Mouse (Mus musculus) layer of hippocampus, postnatal 25 days (tissue): ENCODE data around the gene Gtse1. TPM values are rescaled to one million over a fixed set of nuclear protein-coding genes. Genes with fewer than 3 reads are reported as not detected.

ENCODE experiments used
- DNase-seq, 2 experiments: peaks; one replicate each; pipeline ENCODE4 v3.0.0; 2022; ENCODE audit warnings: mixed read lengths in 2 of 2, low spot score in 1 of 2; ENCODE audit errors: extremely low spot score in 1 of 2
- total RNA-seq, 2 experiments: library from RNA; stranded (reverse); gene quantifications; 2 replicates each; pipeline ENCODE4 v1.2.3; 2021

Gtse1 gene
- total RNA-seq, 2 experiments from 2014 or later: 0.64 to 0.92 TPM

DNA sequence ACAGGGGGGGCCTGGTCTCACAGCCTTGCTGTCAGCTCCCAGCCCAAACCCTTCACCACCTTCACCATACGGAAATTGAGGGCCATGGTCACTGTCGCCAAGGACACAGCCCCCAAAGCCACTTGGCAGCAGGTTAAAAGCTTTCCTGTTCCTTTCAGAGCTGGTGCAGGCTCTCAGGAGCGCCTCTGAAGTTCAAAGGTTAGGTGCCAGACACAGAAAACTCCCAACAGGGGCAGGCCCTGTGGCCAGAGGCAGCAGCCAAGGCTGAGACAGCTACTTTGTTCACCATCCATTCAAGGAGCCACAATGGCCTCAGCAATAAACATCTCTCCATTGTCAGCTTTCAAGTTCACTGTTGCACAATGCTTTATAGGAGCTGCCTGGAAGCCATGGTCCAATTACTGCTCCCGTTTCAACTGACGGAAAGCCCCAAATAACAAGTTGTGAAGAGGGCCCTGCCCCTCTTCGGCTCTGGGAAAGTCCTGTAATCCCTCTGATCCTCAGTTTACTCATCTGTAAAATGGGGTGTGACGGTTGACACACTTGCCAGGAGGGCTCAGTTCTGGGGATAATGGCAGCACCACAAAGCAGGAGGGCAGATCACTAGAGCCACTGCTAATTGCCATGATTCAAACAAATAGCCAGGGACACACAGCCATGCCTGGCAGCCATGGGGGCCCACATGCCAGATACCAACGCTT is 59.8 kb downstream of the Gtse1 start:
- DNase-seq: no peak

DNA sequence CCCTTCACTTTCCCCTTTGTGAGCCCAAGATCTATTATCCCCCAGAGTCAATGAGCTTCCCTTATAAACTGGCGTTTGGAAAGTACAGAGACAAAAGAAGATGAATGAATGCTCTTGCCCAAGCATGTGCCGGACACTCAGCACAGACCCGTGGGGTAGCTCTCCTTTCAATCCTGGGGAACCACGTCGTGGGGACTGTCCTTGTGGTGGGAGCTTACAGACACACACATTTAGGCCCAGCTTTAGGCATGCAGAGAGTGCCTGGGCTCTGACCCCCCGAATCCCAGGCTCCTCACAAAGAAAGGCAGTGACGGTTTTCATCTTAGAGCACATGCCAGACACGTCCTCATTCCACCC is 60.3 kb downstream of the Gtse1 start:
- DNase-seq: no peak

DNA sequence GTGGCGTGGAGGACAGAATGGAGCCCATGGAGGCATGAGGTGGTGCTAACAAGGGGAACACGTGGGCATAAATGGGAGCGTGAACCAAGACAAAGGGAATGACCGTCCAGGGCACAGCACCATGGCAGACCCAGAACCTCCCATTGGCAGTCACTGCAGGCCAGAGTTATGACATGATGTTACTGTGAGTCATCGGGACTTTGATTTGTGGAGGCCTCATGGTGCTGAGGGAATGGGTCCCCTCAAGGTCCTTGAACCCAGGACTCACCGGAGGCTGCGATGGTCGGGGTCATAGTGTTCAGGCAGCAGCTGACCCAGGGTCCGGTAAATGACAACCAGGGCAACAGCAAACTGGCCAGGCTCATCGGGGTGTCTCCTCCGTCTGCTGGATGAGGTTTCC is 62.3 kb downstream of the Gtse1 start:
- DNase-seq: no peak

Other genes starting within 250 kb of the Gtse1 start
- gene Ppara, start 124.8 kb upstream of the Gtse1 start, total RNA-seq: 1 to 10 TPM; 3.1 to 3.3 TPM
- gene Cdpf1, start 48.0 kb upstream of the Gtse1 start, total RNA-seq: 10 to 100 TPM; 22.6 to 23.7 TPM
- gene Pkdrej, start 38.0 kb upstream of the Gtse1 start, total RNA-seq: under 1 TPM; 0.52 to 0.54 TPM
- gene Ttc38, start 27.4 kb upstream of the Gtse1 start, total RNA-seq: 1 to 10 TPM; 4.4 to 7.3 TPM
- 10 to 100 TPM; 25.0 to 37.2 TPM for gene Trmu, start 19.6 kb downstream of the Gtse1 start, total RNA-seq
- gene Celsr1, start 174.0 kb downstream of the Gtse1 start, total RNA-seq: 1 to 10 TPM; 4.5 to 6.1 TPM
- gene Gramd4, start 197.9 kb downstream of the Gtse1 start, total RNA-seq: 10 to 100 TPM; 25.9 to 27.7 TPM